8 mouse cellular contexts compared by ENCODE assay signal in genomic region chr17:88530667-88531066, GRCm38 (mm10). TPM values are rescaled to one million over a fixed set of nuclear protein-coding genes. Genes with fewer than 3 reads are reported as not detected.
DNase-seq lines count a peak whose midpoint lies in the region; ATAC-seq and TF ChIP-seq lines count a peak whose summit lies in the region.

No protein-coding gene starts in this region.

- no peak for TF ChIP-seq EP300 in MEL (IDR thresholded peaks at IDR 0.05; ENCODE audit: low read depth in 1 of 2, low read length in 2 of 2)

- peak overlapping the region; percentile 71 for H3K4me2 ChIP-seq in hindbrain, embryonic 12.5 days (replicated peaks)
- peak overlapping the region; percentile 77 for H3K4me2 ChIP-seq in midbrain, embryonic 13.5 days (replicated peaks)

- no peak for TF ChIP-seq POLR2A in kidney, adult 2 months (IDR thresholded peaks at IDR 0.05; ENCODE audit: low read depth, low read length)
- TF ChIP-seq POLR2A in MEL (IDR thresholded peaks at IDR 0.05; ENCODE audit: control insufficient read depth in 1 of 2, insufficient read depth in 1 of 2, low read depth in 1 of 2, low read length in 2 of 2, poor library complexity in 1 of 2), result no peak

- H3K36me3 ChIP-seq in kidney, adult 2 months (ENCODE audit: control insufficient read depth, insufficient read depth, low read length), result no peaks in the 10 kb centered on the region
- H3K36me3 ChIP-seq in MEL (ENCODE audit: control insufficient read depth in 1 of 2, insufficient read depth in 2 of 2, low read length in 2 of 2), result peaks cover 0 to 11% of the 10 kb centered on the region in 2 experiments; a peak in 2 of 4 replicates
- H3K36me3 ChIP-seq in hindbrain, embryonic 12.5 days, result no peaks in the 10 kb centered on the region
- H3K36me3 ChIP-seq in midbrain, embryonic 13.5 days, result 0 out of 2 replicates have a peak, but pooled peaks cover 6% of the 10 kb centered on the region

- H3K9ac ChIP-seq in MEL (ENCODE audit: control insufficient read depth, low read depth, low read length, poor library complexity, severe bottlenecking), result peak overlapping the region; percentile 74
- H3K9ac ChIP-seq in hindbrain, embryonic 12.5 days, result peak overlapping the region; percentile 80
- H3K9ac ChIP-seq in midbrain, embryonic 13.5 days (replicated peaks), result peak overlapping the region; percentile 82

- no peak for TF ChIP-seq CTCF in kidney, adult 2 months (conservative IDR thresholded peaks at IDR 0.05; ENCODE audit: insufficient read depth, insufficient read length, low read depth, low read length)
- no peak for TF ChIP-seq CTCF in MEL (IDR thresholded peaks at IDR 0.05 in 2 of 3, conservative IDR thresholded peaks at IDR 0.05 in 1 of 3; ENCODE audit: control insufficient read depth in 1 of 3, insufficient read depth in 1 of 3, low read depth in 2 of 3, low read length in 3 of 3, poor library complexity in 1 of 3, severe bottlenecking in 1 of 3)

- no peak for TF ChIP-seq RAD21 in MEL (IDR thresholded peaks at IDR 0.05; ENCODE audit: low read depth, low read length)

- ATAC-seq in hindbrain, embryonic 12.5 days (ENCODE audit: low FRiP score), result no peak
- no peak for ATAC-seq in midbrain, embryonic 13.5 days

- no peaks in the 10 kb centered on the region for H3K27me3 ChIP-seq in kidney, adult 2 months (replicated peaks; ENCODE audit: control insufficient read depth, insufficient read depth, low read length)
- H3K27me3 ChIP-seq in MEL (ENCODE audit: control insufficient read depth in 1 of 2, insufficient read depth in 2 of 2, low read length in 2 of 2), result no peaks in the 10 kb centered on the region
- no peaks in the 10 kb centered on the region for H3K27me3 ChIP-seq in hindbrain, embryonic 12.5 days
- no peaks in the 10 kb centered on the region for H3K27me3 ChIP-seq in midbrain, embryonic 13.5 days

- H3K9me3 ChIP-seq in MEL (replicated peaks; ENCODE audit: insufficient read depth, low read length), result no peaks in the 10 kb centered on the region
- no peaks in the 10 kb centered on the region for H3K9me3 ChIP-seq in hindbrain, embryonic 12.5 days (replicated peaks)
- H3K9me3 ChIP-seq in midbrain, embryonic 13.5 days, result no peaks in the 10 kb centered on the region

- H3K4me3 ChIP-seq in kidney, adult 2 months (ENCODE audit: insufficient read depth, low read depth, low read length), result peak overlapping the region; percentile 84
- H3K4me3 ChIP-seq in MEL (ENCODE audit: control insufficient read depth in 1 of 2, insufficient read depth in 1 of 2, low read depth in 2 of 2, low read length in 2 of 2), result peak overlapping the region; percentile 69 to 80
- peak overlapping the region; percentile 67 for H3K4me3 ChIP-seq in hindbrain, embryonic 12.5 days
- peak overlapping the region; percentile 66 for H3K4me3 ChIP-seq in midbrain, embryonic 13.5 days (replicated peaks)

- no peak for DNase-seq in kidney, adult 2 months
- DNase-seq in kidney, adult 9 months, result no peak
- peak; percentile 20 for DNase-seq in MEL (ENCODE audit: low read depth, low spot score)
- no peak for DNase-seq in cerebellum, adult 18-20 months
- DNase-seq in adrenal gland, postnatal 25 days, result no peak
- DNase-seq in MN1 (ENCODE audit: low spot score), result no peak

- peaks cover 4% of the 10 kb centered on the region; the same call in 1 of the 2 replicates for H3K79me2 ChIP-seq in MEL (ENCODE audit: control insufficient read depth, insufficient read depth, low read length, poor library complexity)

- peaks cover 5% of the 10 kb centered on the region for H3K4me1 ChIP-seq in kidney, adult 2 months (ENCODE audit: control insufficient read depth, insufficient read depth, low read length)
- peaks cover 6 to 15% of the 10 kb centered on the region in 2 experiments; a peak in 3 of 4 replicates for H3K4me1 ChIP-seq in MEL (ENCODE audit: control insufficient read depth in 1 of 2, insufficient read depth in 2 of 2, low read length in 2 of 2)
- peaks cover 12% of the 10 kb centered on the region for H3K4me1 ChIP-seq in hindbrain, embryonic 12.5 days
- peaks cover 14% of the 10 kb centered on the region for H3K4me1 ChIP-seq in midbrain, embryonic 13.5 days (replicated peaks)

- 5% methylated on average over 11 of the region's 11 CpGs for WGBS in kidney, adult 2 months
- WGBS in hindbrain, embryonic 12.5 days, result 7% methylated on average over 11 of the region's 11 CpGs
- 3% methylated on average over 11 of the region's 11 CpGs for WGBS in midbrain, embryonic 13.5 days

- peak overlapping the region; percentile 30 for H3K27ac ChIP-seq in kidney, adult 2 months (ENCODE audit: insufficient read depth, low read depth, low read length)
- H3K27ac ChIP-seq in MEL (ENCODE audit: control insufficient read depth, low read depth, low read length), result no peak overlapping the region
- peak overlapping the region; percentile 90 for H3K27ac ChIP-seq in hindbrain, embryonic 12.5 days
- H3K27ac ChIP-seq in midbrain, embryonic 13.5 days, result peak overlapping the region; percentile 86

TF ChIP-seq in MEL, 35 proteins besides CTCF, POLR2A, EP300 and RAD21:
- no peak for TF ChIP-seq GABPA (IDR thresholded peaks at IDR 0.05; ENCODE audit: low read depth, low read length)
- no peak for TF ChIP-seq NELFE (IDR thresholded peaks at IDR 0.05; ENCODE audit: low read depth, low read length)
- TF ChIP-seq ZC3H11A (IDR thresholded peaks at IDR 0.05; ENCODE audit: low read depth, low read length), result no peak
- TF ChIP-seq ZMIZ1 (IDR thresholded peaks at IDR 0.05; ENCODE audit: low read depth, low read length), result no peak
- TF ChIP-seq USF1 (IDR thresholded peaks at IDR 0.05; ENCODE audit: low read depth, low read length), result no peak
- TF ChIP-seq CHD2 (IDR thresholded peaks at IDR 0.05; ENCODE audit: low read length), result no peak
- no peak for TF ChIP-seq POLR2AphosphoS5 (IDR thresholded peaks at IDR 0.05; ENCODE audit: borderline replicate concordance, low read depth, low read length)
- TF ChIP-seq MEF2A (IDR thresholded peaks at IDR 0.05; ENCODE audit: extremely low read depth, insufficient replicate concordance, low read depth, low read length, poor library complexity, severe bottlenecking), result no peak
- no peak for TF ChIP-seq TAL1 (IDR thresholded peaks at IDR 0.05; ENCODE audit: low read length)
- TF ChIP-seq KAT2A (conservative IDR thresholded peaks at IDR 0.05; ENCODE audit: low read depth, low read length), result no peak
- TF ChIP-seq SMC3 (IDR thresholded peaks at IDR 0.05; ENCODE audit: low read depth, low read length), result no peak
- TF ChIP-seq CHD1 (IDR thresholded peaks at IDR 0.05; ENCODE audit: low read depth, low read length), result no peak
- no peak for TF ChIP-seq USF2 (IDR thresholded peaks at IDR 0.05; ENCODE audit: borderline replicate concordance in 1 of 2, insufficient read depth in 1 of 2, low read depth in 1 of 2, low read length in 2 of 2)
- TF ChIP-seq NRF1 (IDR thresholded peaks at IDR 0.05; ENCODE audit: insufficient read depth, low read depth, low read length, poor library complexity, severe bottlenecking), result no peak

RNA-seq across cellular contexts. Expression of gene Ppp1r21, which starts 0.7 kb away (rescaled TPM):
- 39.5 and 47.7 TPM in 2 replicates for polyA plus RNA-seq in kidney, adult 2 months (2012; rRNA removed)
- total RNA-seq in MEL (2012; rRNA removed), result 9.6 and 11.1 TPM in 2 replicates
- polyA plus RNA-seq in MEL (2012; ENCODE audit: insufficient read depth in 1 of 2, insufficient read length in 2 of 2, low read depth in 1 of 2, low replicate concordance in 2 of 2, missing spikeins in 1 of 2), result 10 to 100 TPM in 1 of 2 experiments, not detected in 1; 16.2 TPM
- 25.9 and 28.2 TPM in 2 replicates for polyA plus RNA-seq in hindbrain, embryonic 12.5 days (2016; fragmentation: Nextera tagmentation; extraction: Ambion mirVana)
- polyA plus RNA-seq in midbrain, embryonic 13.5 days (2015; fragmentation: Nextera tagmentation; extraction: Ambion mirVana), result 30.9 and 33.7 TPM in 2 replicates
- total RNA-seq in adrenal gland, postnatal 25 days (2021), result 46.4 and 46.6 TPM in 2 replicates
